Mouse (Mus musculus) cerebellum, adult 9-10 months (tissue): Measurements from ENCODE around the gene Serhl.

Source experiments
- DNase-seq: peaks from one replicate; pipeline ENCODE4 v3.0.0; 2022

Serhl gene

GRCm38 (mm10) chr15:83129530-83130231, 40.4 kb downstream of the Serhl start:
- no peak for DNase-seq

GRCm38 (mm10) chr15:83134671-83135070, 45.4 kb downstream of the Serhl start:
- no peak for DNase-seq

GRCm38 (mm10) chr15:83135654-83136053, 46.3 kb downstream of the Serhl start:
- no peak for DNase-seq

- no peak for DNase-seq
Observed at GRCm38 (mm10) chr15:83142861-83143260, 53.6 kb downstream of the Serhl start.

- DNase-seq: peak; percentile 22
Observed at GRCm38 (mm10) chr15:83145541-83145940, 56.2 kb downstream of the Serhl start.

GRCm38 (mm10) chr15:83148395-83148794, 59.1 kb downstream of the Serhl start:
- DNase-seq: no peak

- no peak for DNase-seq
Observed at GRCm38 (mm10) chr15:83148801-83149195, 59.5 kb downstream of the Serhl start.

GRCm38 (mm10) chr15:83149196-83150072, 60.1 kb downstream of the Serhl start, which contains the start of gene Poldip3:
Gene Poldip3 (minus strand): TSS chr15:83149384.
- peak; percentile 99 for DNase-seq

- DNase-seq: no peak
Observed at GRCm38 (mm10) chr15:83150073-83150442, 60.8 kb downstream of the Serhl start.

- peak; percentile 37 for DNase-seq
Observed at GRCm38 (mm10) chr15:83150694-83151093, 61.4 kb downstream of the Serhl start.

GRCm38 (mm10) chr15:83154309-83154708, 65.0 kb downstream of the Serhl start:
- peak; percentile 31 for DNase-seq

- no peak for DNase-seq
Observed at GRCm38 (mm10) chr15:83155672-83156419, 66.5 kb downstream of the Serhl start.

- DNase-seq: peak; percentile 49
Observed at GRCm38 (mm10) chr15:83156929-83157666, 67.8 kb downstream of the Serhl start.

GRCm38 (mm10) chr15:83157667-83158064, 68.4 kb downstream of the Serhl start:
- DNase-seq: no peak

GRCm38 (mm10) chr15:83158587-83159160, 69.4 kb downstream of the Serhl start:
- no peak for DNase-seq

GRCm38 (mm10) chr15:83159823-83160222, 70.5 kb downstream of the Serhl start:
- DNase-seq: no peak

- DNase-seq: no peak
Observed at GRCm38 (mm10) chr15:83160561-83160960, 71.3 kb downstream of the Serhl start.

GRCm38 (mm10) chr15:83161062-83161748, 71.9 kb downstream of the Serhl start:
- DNase-seq: no peak

GRCm38 (mm10) chr15:83162001-83162400, 72.7 kb downstream of the Serhl start:
- peak; percentile 18 for DNase-seq

- no peak for DNase-seq
Observed at GRCm38 (mm10) chr15:83162818-83163485, 73.6 kb downstream of the Serhl start.

- DNase-seq: peak; percentile 16
Observed at GRCm38 (mm10) chr15:83164971-83165471, 75.7 kb downstream of the Serhl start.
